Mouse (Mus musculus) MEL (cell line): ENCODE measurements around the gene Wdr60.

Experiments
- CTCF ChIP-seq, 3 experiments: IDR thresholded peaks in 2 of 3; conservative IDR thresholded peaks in 1 of 3; 2 replicates each; pipeline ENCODE4 v1.5.1; 2011 to 2012; ENCODE audit warnings: low read length in 3 of 3, low read depth in 2 of 3, mild to moderate bottlenecking in 2 of 3, improper control_type of control experiment in 1 of 3, inconsistent platforms in 1 of 3, mixed read lengths in 1 of 3, moderate library complexity in 1 of 3; ENCODE audit not compliant: control insufficient read depth in 1 of 3, insufficient read depth in 1 of 3, poor library complexity in 1 of 3, severe bottlenecking in 1 of 3
- EP300 ChIP-seq, 2 experiments: IDR thresholded peaks; 2 replicates each; pipeline ENCODE4 v1.6.1; 2011; ENCODE audit warnings: improper control_type of control experiment in 2 of 2, low read length in 2 of 2, low read depth in 1 of 2, mild to moderate bottlenecking in 1 of 2
- GATA1 ChIP-seq: IDR thresholded peaks from 2 replicates; pipeline ENCODE4 v1.6.1; 2011; ENCODE audit warnings: low read depth, low read length, improper control_type of control experiment
- HCFC1 ChIP-seq: IDR thresholded peaks from 2 replicates; pipeline ENCODE4 v1.6.1; 2012; ENCODE audit warnings: low read depth, mild to moderate bottlenecking, inconsistent platforms, low read length, improper control_type of control experiment, moderate library complexity
- MAFK ChIP-seq: IDR thresholded peaks from 2 replicates; pipeline ENCODE4 v1.6.1; 2011; ENCODE audit warnings: low read depth, mild to moderate bottlenecking, low read length, improper control_type of control experiment, borderline replicate concordance
- MAX ChIP-seq: IDR thresholded peaks from 2 replicates; pipeline ENCODE4 v1.6.1; 2011; ENCODE audit warnings: low read length, improper control_type of control experiment
- POLR2A ChIP-seq, 2 experiments: IDR thresholded peaks; 2 replicates each; pipeline ENCODE4 v1.6.1; 2011 to 2012; ENCODE audit warnings: low read length in 2 of 2, mild to moderate bottlenecking in 2 of 2, control low read depth in 1 of 2, improper control_type of control experiment in 1 of 2, low read depth in 1 of 2, moderate library complexity in 1 of 2; ENCODE audit not compliant: control insufficient read depth in 1 of 2, insufficient read depth in 1 of 2, poor library complexity in 1 of 2
- RCOR1 ChIP-seq: IDR thresholded peaks from 2 replicates; pipeline ENCODE4 v1.6.1; 2012; ENCODE audit warnings: low read depth, mild to moderate bottlenecking, inconsistent platforms, low read length, improper control_type of control experiment
- TCF12 ChIP-seq: IDR thresholded peaks from 2 replicates; pipeline ENCODE4 v1.6.1; 2014; ENCODE audit warnings: low read depth, mild to moderate bottlenecking, inconsistent platforms, low read length, improper control_type of control experiment, moderate library complexity
- USF1 ChIP-seq: IDR thresholded peaks from 2 replicates; pipeline ENCODE4 v1.6.1; 2014; ENCODE audit warnings: low read depth, mild to moderate bottlenecking, inconsistent platforms, low read length, improper control_type of control experiment, moderate library complexity
- ZC3H11A ChIP-seq: IDR thresholded peaks from 2 replicates; pipeline ENCODE4 v1.6.1; 2012; ENCODE audit warnings: low read depth, mild to moderate bottlenecking, inconsistent platforms, low read length, improper control_type of control experiment

DNA sequence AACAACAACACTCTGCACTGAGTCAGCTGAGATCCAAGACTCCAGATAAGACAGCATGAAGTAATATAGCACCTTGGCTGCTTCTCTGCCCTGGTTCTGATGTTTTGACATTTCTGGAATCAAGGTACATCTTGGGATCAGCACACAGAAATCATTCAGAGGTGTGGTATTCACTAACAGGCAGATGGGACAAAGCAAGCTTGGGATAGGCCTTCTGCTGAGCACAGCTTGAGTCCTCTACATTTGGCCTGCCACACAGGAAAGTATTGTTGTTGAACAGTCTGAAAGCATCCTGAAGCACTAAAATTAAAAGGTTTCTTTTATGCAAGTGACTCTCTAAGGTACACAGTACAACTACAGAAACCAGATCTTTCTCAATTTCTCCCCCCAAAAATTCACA is 68.2 kb downstream of the Wdr60 start:
- TF ChIP-seq CTCF (IDR thresholded peaks at IDR 0.05 in 2 of 3, conservative IDR thresholded peaks at IDR 0.05 in 1 of 3; ENCODE audit: control insufficient read depth in 1 of 3, insufficient read depth in 1 of 3, low read depth in 2 of 3, low read length in 3 of 3, poor library complexity in 1 of 3, severe bottlenecking in 1 of 3) (no peak), POLR2A (IDR thresholded peaks at IDR 0.05; ENCODE audit: control insufficient read depth in 1 of 2, insufficient read depth in 1 of 2, low read depth in 1 of 2, low read length in 2 of 2, poor library complexity in 1 of 2) (no peak), USF1 (no peak), RCOR1 (no peak), GATA1 (no peak), EP300 (IDR thresholded peaks at IDR 0.05; ENCODE audit: low read depth in 1 of 2, low read length in 2 of 2) (no peak), MAFK (no peak), HCFC1 (no peak), MAX (no peak), ZC3H11A (no peak), TCF12 (no peak)
